20 mouse cellular contexts compared by ENCODE assay signal in genomic region chr15:27877831-27878230, GRCm38 (mm10).
DNase-seq lines count a peak whose midpoint lies in the region; ATAC-seq and TF ChIP-seq lines count a peak whose summit lies in the region.
"Had no signal": no experiment of that assay in that cellular context is flagged by ENCODE, and none has a peak within 500 bp of the region (broad histone marks: within the 10 kb centered on the region; RNA-seq: fewer than 3 reads in every experiment).

No protein-coding gene starts in this region.

- ATAC-seq in kidney, embryonic 15.5 days (replicated peaks; ENCODE audit: low FRiP score): no peak
- 0 out of 2 replicates have a peak, but pooled peaks have one; percentile 15 for ATAC-seq in lung, postnatal 0 days
- ATAC-seq in kidney, embryonic 14.5 days (ENCODE audit: low FRiP score, low TSS enrichment): 0 out of 2 replicates have a peak, but pooled peaks have one; percentile 39
- no peak; the same call in 1 of the 2 replicates for ATAC-seq in forebrain, embryonic 13.5 days
- ATAC-seq: forebrain, embryonic 16.5 days had no signal

- H3K9me3 ChIP-seq in kidney, embryonic 15.5 days (replicated peaks): no peaks in the 10 kb centered on the region
- H3K9me3 ChIP-seq in lung, postnatal 0 days (ENCODE audit: low read length): no peaks in the 10 kb centered on the region
- H3K9me3 ChIP-seq in kidney, embryonic 14.5 days (ENCODE audit: control insufficient read depth, low read length): no peaks in the 10 kb centered on the region
- no peaks in the 10 kb centered on the region for H3K9me3 ChIP-seq in forebrain, embryonic 13.5 days (replicated peaks)
- H3K9me3 ChIP-seq: embryonic facial prominence, embryonic 10.5 days; heart, embryonic 10.5 days; limb, embryonic 13.5 days; lung, embryonic 15.5 days; midbrain, embryonic 10.5 days; neural tube, embryonic 15.5 days had no signal

- no peaks in the 10 kb centered on the region for H3K27me3 ChIP-seq in kidney, embryonic 15.5 days
- no peaks in the 10 kb centered on the region for H3K27me3 ChIP-seq in lung, postnatal 0 days (replicated peaks; ENCODE audit: insufficient read depth, low read length)
- no peaks in the 10 kb centered on the region for H3K27me3 ChIP-seq in kidney, embryonic 14.5 days (ENCODE audit: control insufficient read depth, insufficient read depth, low read length)
- H3K27me3 ChIP-seq in forebrain, embryonic 13.5 days: no peaks in the 10 kb centered on the region
- H3K27me3 ChIP-seq: limb, embryonic 13.5 days; lung, embryonic 15.5 days; neural tube, embryonic 15.5 days had no signal

- no peak overlapping the region for H3K27ac ChIP-seq in kidney, embryonic 15.5 days
- H3K27ac ChIP-seq in lung, postnatal 0 days (ENCODE audit: low read length): no peak overlapping the region
- no peak overlapping the region for H3K27ac ChIP-seq in kidney, embryonic 14.5 days (ENCODE audit: low read depth, low read length)
- no peak overlapping the region for H3K27ac ChIP-seq in forebrain, embryonic 13.5 days
- H3K27ac ChIP-seq: embryonic facial prominence, embryonic 10.5 days; heart, embryonic 10.5 days; limb, embryonic 13.5 days; lung, embryonic 15.5 days; midbrain, embryonic 10.5 days; neural tube, embryonic 15.5 days had no signal

- TF ChIP-seq POLR2A in lung, adult 2 months (IDR thresholded peaks at IDR 0.05; ENCODE audit: borderline replicate concordance, extremely low read depth, low read depth, low read length): no peak

- peaks cover 7% of the 10 kb centered on the region; the same call in 1 of the 2 replicates for H3K4me1 ChIP-seq in kidney, embryonic 15.5 days
- no peaks in the 10 kb centered on the region; the same call in 1 of the 2 replicates for H3K4me1 ChIP-seq in lung, postnatal 0 days (ENCODE audit: insufficient read depth, low read depth, low read length)
- H3K4me1 ChIP-seq in lung, adult 2 months (ENCODE audit: control insufficient read depth, insufficient read depth, low read length): peaks cover 2% of the 10 kb centered on the region; the same call in 1 of the 2 replicates
- no peaks in the 10 kb centered on the region for H3K4me1 ChIP-seq in kidney, embryonic 14.5 days (ENCODE audit: control insufficient read depth, insufficient read depth, low read length)
- H3K4me1 ChIP-seq in forebrain, embryonic 13.5 days: no peaks in the 10 kb centered on the region
- H3K4me1 ChIP-seq: lung, embryonic 15.5 days had no signal

- 58% methylated on average over 7 of the region's 7 CpGs for WGBS in kidney, embryonic 15.5 days
- WGBS in lung, postnatal 0 days: 49% methylated on average over 6 of the region's 7 CpGs
- WGBS in lung, adult 2 months: 57% methylated on average over 7 of the region's 7 CpGs
- WGBS in kidney, embryonic 14.5 days: 52% methylated on average over 7 of the region's 7 CpGs
- 75% methylated on average over 7 of the region's 7 CpGs for WGBS in forebrain, embryonic 13.5 days

- no peak for TF ChIP-seq CTCF in lung, postnatal 0 days (IDR thresholded peaks at IDR 0.05)
- no peak for TF ChIP-seq CTCF in lung, adult 2 months (IDR thresholded peaks at IDR 0.05; ENCODE audit: insufficient read depth, low read length)

- TF ChIP-seq EP300 in lung, postnatal 0 days (IDR thresholded peaks at IDR 0.05): no peak

- peak; percentile 44 for DNase-seq in kidney, adult 18-20 months
- DNase-seq in lung, postnatal 0 days (ENCODE audit: low spot score): no peak
- DNase-seq in lung, adult 2 months: no peak
- no peak for DNase-seq in c-Kit-positive CD71-positive TER-119-positive erythroid progenitor cells, embryonic 14.5 days (ENCODE audit: low spot score)
- DNase-seq: cerebellum, adult 18-20 months; cerebellum, postnatal 25 days; gastrocnemius, postnatal 10 days; right cerebral cortex, adult 18-20 months; thymus, adult 18-20 months; thymus, postnatal 36 days had no signal

- peaks cover 76% of the 10 kb centered on the region for H3K36me3 ChIP-seq in kidney, embryonic 15.5 days
- H3K36me3 ChIP-seq in lung, postnatal 0 days (ENCODE audit: insufficient read depth, low read length): 0 out of 2 replicates have a peak, but pooled peaks cover 5% of the 10 kb centered on the region
- H3K36me3 ChIP-seq in kidney, embryonic 14.5 days (ENCODE audit: control insufficient read depth, insufficient read depth, low read length): peaks cover 47% of the 10 kb centered on the region
- peaks cover 67% of the 10 kb centered on the region for H3K36me3 ChIP-seq in forebrain, embryonic 13.5 days (ENCODE audit: poor library complexity, severe bottlenecking)

- no peak overlapping the region for H3K9ac ChIP-seq in kidney, embryonic 15.5 days
- H3K9ac ChIP-seq in lung, postnatal 0 days (replicated peaks; ENCODE audit: low read depth): no peak overlapping the region
- no peak overlapping the region for H3K9ac ChIP-seq in kidney, embryonic 14.5 days (ENCODE audit: low read depth, low read length)
- H3K9ac ChIP-seq in forebrain, embryonic 13.5 days: no peak overlapping the region
- H3K9ac ChIP-seq: limb, embryonic 13.5 days; lung, embryonic 15.5 days; neural tube, embryonic 15.5 days had no signal

- H3K4me2 ChIP-seq in kidney, embryonic 15.5 days: no peak overlapping the region
- H3K4me2 ChIP-seq in lung, postnatal 0 days (replicated peaks; ENCODE audit: low read depth, low read length): no peak overlapping the region
- H3K4me2 ChIP-seq in kidney, embryonic 14.5 days (replicated peaks; ENCODE audit: low read depth, low read length): no peak overlapping the region
- H3K4me2 ChIP-seq in forebrain, embryonic 13.5 days: no peak overlapping the region
- H3K4me2 ChIP-seq: limb, embryonic 13.5 days; lung, embryonic 15.5 days; neural tube, embryonic 15.5 days had no signal

- H3K4me3 ChIP-seq in kidney, embryonic 15.5 days (replicated peaks): no peak overlapping the region
- H3K4me3 ChIP-seq in lung, postnatal 0 days (ENCODE audit: low read depth, low read length): no peak overlapping the region
- H3K4me3 ChIP-seq in lung, adult 2 months (replicated peaks; ENCODE audit: extremely low read depth, low read depth, low read length): no peak overlapping the region
- no peak overlapping the region for H3K4me3 ChIP-seq in kidney, embryonic 14.5 days (ENCODE audit: low read length)
- no peak overlapping the region for H3K4me3 ChIP-seq in forebrain, embryonic 13.5 days
- H3K4me3 ChIP-seq: embryonic facial prominence, embryonic 10.5 days; heart, embryonic 10.5 days; limb, embryonic 13.5 days; lung, embryonic 15.5 days; midbrain, embryonic 10.5 days; neural tube, embryonic 15.5 days had no signal

Comparison
In these comparisons a context has a peak if more than half of its experiments do, and no peak if none do; other contexts are left out.
1. ATAC-seq: peak in lung, postnatal 0 days (single experiment) and kidney, embryonic 14.5 days (single experiment); none in kidney, embryonic 15.5 days (single experiment) and forebrain, embryonic 13.5 days (single experiment).